Mouse (Mus musculus) cerebellum, adult 2 months (tissue): Measurements from ENCODE around the gene Ilvbl. TPM values are rescaled to one million over a fixed set of nuclear protein-coding genes. Genes with fewer than 3 reads are reported as not detected.
"Not testable (repeated sequence)": the region's sequence is repeated elsewhere in the genome, so short reads cannot be mapped to it uniquely, and the experiment has no call there.

Source experiments
- DNase-seq, 2 experiments: peaks; one replicate each; pipeline ENCODE4 v3.0.0; 2021
- H3K27ac ChIP-seq: fragments of 200-500 bp; 2 replicates; pipeline ENCODE4 v1.5.1; 2012; ENCODE audit warnings: low read length, control low read depth, inconsistent platforms; ENCODE audit not compliant: insufficient read depth
- H3K27me3 ChIP-seq: fragments of 200-500 bp; 2 replicates; pipeline ENCODE4 v1.6.1; 2012; ENCODE audit warnings: inconsistent platforms, mild to moderate bottlenecking, low read length, moderate library complexity; ENCODE audit not compliant: control insufficient read depth, insufficient read depth
- H3K4me1 ChIP-seq: fragments of 200-500 bp; 2 replicates; pipeline ENCODE4 v1.6.1; 2011; ENCODE audit warnings: low read length; ENCODE audit not compliant: control insufficient read depth, insufficient read depth
- H3K4me3 ChIP-seq: fragments of 200-500 bp; replicated peaks from 2 replicates; pipeline ENCODE3; 2011; ENCODE audit warnings: mild to moderate bottlenecking, low read depth, low read length, control low read depth; ENCODE audit not compliant: insufficient read depth
- CTCF ChIP-seq: fragments of 200-500 bp; IDR thresholded peaks from 2 replicates; pipeline ENCODE4 v1.5.1; 2011; ENCODE audit warnings: low read depth, mild to moderate bottlenecking, control low read depth, low read length, moderate library complexity, borderline replicate concordance; ENCODE audit not compliant: insufficient read depth
- POLR2A ChIP-seq: fragments of 200-500 bp; IDR thresholded peaks from 2 replicates; pipeline ENCODE4 v1.6.1; 2011; ENCODE audit warnings: low read length, control low read depth, borderline replicate concordance; ENCODE audit not compliant: insufficient read depth
- WGBS: fragments of 180-500 bp; shearing (Covaris S2); methylation state at CpG from one replicate; pipeline ENCODE4 v1.1.7; 2018; 5-methylcytosine and 5-hydroxymethylcytosine counted together
- polyA plus RNA-seq: library from polyadenylated mRNA; depleted of rRNA; stranded (reverse); fragments of >200 nt; gene quantifications from 2 replicates; pipeline ENCODE4 v1.2.3, GENCODE M21; 2012

Ilvbl gene
- polyA plus RNA-seq, 1 experiment = 86.6 TPM

DNA sequence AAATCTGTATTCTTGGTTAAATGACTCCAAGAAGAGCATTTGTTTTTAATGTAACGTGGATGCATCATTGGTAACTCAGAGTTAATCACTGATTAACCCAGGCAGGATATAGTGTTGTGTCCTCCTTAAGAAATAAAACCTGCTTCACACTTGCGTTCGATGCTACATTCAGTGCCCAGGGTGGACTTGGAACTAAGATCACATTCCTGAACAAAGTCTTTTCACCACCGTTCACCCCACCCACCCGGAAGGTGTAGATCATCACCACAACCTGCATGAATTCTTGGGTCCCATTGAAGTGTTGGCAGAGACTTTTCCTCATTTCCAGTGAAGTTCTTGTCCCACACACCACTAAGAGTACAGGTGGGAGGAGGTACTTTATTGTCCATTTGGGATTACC is 19.6 kb downstream of the Ilvbl start:
- WGBS = 92% methylated on average over 5 of the region's 5 CpGs
- DNase-seq = no peak

GRCm38 (mm10) chr10:78594157-78594556 is 20.0 kb downstream of the Ilvbl start:
- DNase-seq = no peak
- 80% methylated on average over 6 of the region's 6 CpGs for WGBS
- no peak overlapping the region for H3K4me3 ChIP-seq
- H3K4me1 ChIP-seq = peaks cover 3% of the 10 kb centered on the region; the same call in 1 of the 2 replicates
- no peak for TF ChIP-seq CTCF
- TF ChIP-seq POLR2A = no peak
- no peaks in the 10 kb centered on the region; the same call in 1 of the 2 replicates for H3K27me3 ChIP-seq
- no peak overlapping the region for H3K27ac ChIP-seq

More for the DNA sequence above, 19.6 kb downstream of the Ilvbl start:
- Histone ChIP-seq H3K4me3 (no peak overlapping the region), H3K27me3 (no peaks in the 10 kb centered on the region; the same call in 1 of the 2 replicates), H3K4me1 (peaks cover 3% of the 10 kb centered on the region; the same call in 1 of the 2 replicates), H3K27ac (no peak overlapping the region)
- no peak for TF ChIP-seq POLR2A
- no peak for TF ChIP-seq CTCF

- Histone ChIP-seq H3K4me3 (no peak overlapping the region), H3K4me1 (peaks cover 3% of the 10 kb centered on the region; the same call in 1 of the 2 replicates), H3K27me3 (no peaks in the 10 kb centered on the region; the same call in 1 of the 2 replicates), H3K27ac (no peak overlapping the region)
- TF ChIP-seq POLR2A (no peak), CTCF (no peak)
- DNase-seq = no peak
Observed at GRCm38 (mm10) chr10:78594566-78594965, 20.4 kb downstream of the Ilvbl start.

DNA sequence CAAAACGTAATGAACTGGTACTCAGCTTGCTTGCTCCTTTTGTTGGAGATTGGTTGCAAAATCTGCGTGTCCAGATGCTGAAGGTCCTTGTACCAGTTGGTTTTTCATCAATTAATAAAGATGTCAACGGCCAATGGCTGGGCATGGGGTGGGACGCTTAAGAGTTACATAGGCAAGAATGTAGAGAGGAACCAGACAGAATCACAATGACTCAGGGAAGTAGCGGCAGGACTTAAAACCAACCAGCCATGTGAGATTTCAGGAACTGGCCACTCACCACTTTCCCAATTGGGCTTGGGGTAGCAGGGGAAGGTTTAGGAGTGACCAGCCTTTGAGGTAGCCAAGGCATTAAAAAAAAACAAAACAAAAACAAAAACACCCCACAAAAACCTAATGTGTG is 25.7 kb downstream of the Ilvbl start:
- WGBS = 82% methylated on average over 5 of the region's 5 CpGs
- TF ChIP-seq CTCF = no peak
- no peak for TF ChIP-seq POLR2A
- Histone ChIP-seq H3K4me3 (no peak overlapping the region), H3K27ac (no peak overlapping the region), H3K27me3 (no peaks in the 10 kb centered on the region), H3K4me1 (no peaks in the 10 kb centered on the region)
- no peak for DNase-seq

GRCm38 (mm10) chr10:78605080-78605479 is 30.9 kb downstream of the Ilvbl start:
- peak; percentile 54 to 58 for DNase-seq
- TF ChIP-seq POLR2A (no peak), CTCF (peak; percentile 62; the same call in 1 of the 2 replicates)
- no peak overlapping the region for H3K27ac ChIP-seq
- no peak overlapping the region for H3K4me3 ChIP-seq
- 34% methylated on average over 3 of the region's 3 CpGs for WGBS
- H3K4me1 ChIP-seq = no peaks in the 10 kb centered on the region
- no peaks in the 10 kb centered on the region for H3K27me3 ChIP-seq

DNA sequence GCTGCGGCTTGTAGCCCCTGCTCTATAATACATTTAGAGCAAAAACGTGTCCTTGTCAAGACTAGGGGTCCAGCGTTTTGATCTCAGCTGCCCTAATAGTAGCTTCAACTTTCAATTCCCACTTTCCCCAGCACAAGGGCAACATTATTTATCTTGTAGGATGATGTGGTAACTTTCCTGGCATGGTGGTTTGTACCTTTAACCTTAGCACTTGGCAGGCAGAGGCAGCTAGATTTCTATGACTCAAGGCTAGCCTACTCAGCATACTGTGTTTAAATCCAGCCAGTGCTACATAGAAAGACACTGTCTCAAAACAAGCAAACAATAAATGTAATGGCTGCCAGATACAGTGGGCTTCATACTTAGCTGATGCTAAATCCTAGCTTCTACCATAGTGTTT is 33.5 kb downstream of the Ilvbl start:
- DNase-seq = no peak
- H3K27me3 ChIP-seq = no peaks in the 10 kb centered on the region
- no peak overlapping the region for H3K4me3 ChIP-seq
- WGBS = 82% methylated on average over 3 of the region's 3 CpGs
- TF ChIP-seq POLR2A (no peak), CTCF (no peak)
- H3K27ac ChIP-seq = no peak overlapping the region
- H3K4me1 ChIP-seq = no peaks in the 10 kb centered on the region

- H3K4me1 ChIP-seq = no peaks in the 10 kb centered on the region
- H3K27ac ChIP-seq = no peak within 1 kb of the TSS
- DNase-seq = no peak
- H3K4me3 ChIP-seq = no peak within 1 kb of the TSS
- TF ChIP-seq POLR2A (no peak), CTCF (no peak)
- 89% methylated on average over 1 of the region's 1 CpGs for WGBS
- H3K27me3 ChIP-seq = no peaks in the 10 kb centered on the region
Observed at GRCm38 (mm10) chr10:78617974-78618373, 43.8 kb downstream of the Ilvbl start, which contains the start of gene Olfr1357. Gene Olfr1357 (minus strand): TSS chr10:78618074.

GRCm38 (mm10) chr10:78623143-78623542 is 49.0 kb downstream of the Ilvbl start:
- H3K4me3 ChIP-seq, H3K27me3 ChIP-seq, H3K27ac ChIP-seq, H3K4me1 ChIP-seq, DNase-seq: not testable (repeated sequence)
- 76% methylated on average over 3 of the region's 3 CpGs for WGBS

- Histone ChIP-seq H3K4me3 (no peak overlapping the region), H3K27me3 (no peaks in the 10 kb centered on the region), H3K27ac (no peak overlapping the region), H3K4me1 (peaks cover 8% of the 10 kb centered on the region)
- DNase-seq = peak; percentile 58 to 69
- TF ChIP-seq POLR2A = no peak
- 18% methylated on average over 4 of the region's 4 CpGs for WGBS
Observed at GRCm38 (mm10) chr10:78630194-78630593, 56.0 kb downstream of the Ilvbl start.
